Mouse (Mus musculus): ENCODE measurements at regions not wholly inside any gene's neighbourhood (a gene's known extent, or its start where the extent isn't known, plus 50 kb on each side); places are given as distances from the start of the nearest gene placed in this dataset.

- ATAC-seq (replicated peaks; ENCODE audit: insufficient number of reproducible peaks, low FRiP score, low TSS enrichment), result no peak
- Histone ChIP-seq H3K36me3 (ENCODE audit: control insufficient read depth, insufficient read depth, low read length) (no peaks in the 10 kb centered on the region), H3K27ac (ENCODE audit: low read depth, low read length) (no peak overlapping the region)
Observed at GRCm38 (mm10) chr12:99625094-99625493, 61.7 kb upstream of the Foxn3 start.

GRCm38 (mm10) chr12:99622238-99622637, 58.9 kb upstream of the Foxn3 start:
- H3K36me3 ChIP-seq (ENCODE audit: control insufficient read depth, insufficient read depth, low read length), result no peaks in the 10 kb centered on the region
- no peak for ATAC-seq (replicated peaks; ENCODE audit: insufficient number of reproducible peaks, low FRiP score, low TSS enrichment)

More at GRCm38 (mm10) chr12:99625094-99625493, 61.7 kb upstream of the Foxn3 start:
- Histone ChIP-seq H3K27me3 (ENCODE audit: control insufficient read depth, insufficient read depth, low read length) (no peaks in the 10 kb centered on the region), H3K9ac (ENCODE audit: low read depth, low read length) (no peak overlapping the region), H3K4me2 (no peak overlapping the region), H3K4me3 (ENCODE audit: low read depth, low read length) (no peak overlapping the region), H3K4me1 (ENCODE audit: control insufficient read depth, insufficient read depth, low read length) (peaks cover 2% of the 10 kb centered on the region; the same call in 1 of the 2 replicates), H3K9me3 (replicated peaks; ENCODE audit: control insufficient read depth, low read length) (no peaks in the 10 kb centered on the region)
- 33% methylated on average over 9 of the region's 9 CpGs for WGBS (ENCODE audit: insufficient replicate concordance)

GRCm38 (mm10) chr12:99617241-99617804, 53.9 kb upstream of the Foxn3 start:
- no peak overlapping the region for H3K4me3 ChIP-seq (ENCODE audit: low read depth, low read length)
- WGBS (ENCODE audit: insufficient replicate concordance), result 83% methylated on average over 14 of the region's 14 CpGs
- no peak overlapping the region for H3K9ac ChIP-seq (ENCODE audit: low read depth, low read length)
- ATAC-seq (replicated peaks; ENCODE audit: insufficient number of reproducible peaks, low FRiP score, low TSS enrichment), result no peak
- no peaks in the 10 kb centered on the region for H3K4me1 ChIP-seq (ENCODE audit: control insufficient read depth, insufficient read depth, low read length)
- no peaks in the 10 kb centered on the region for H3K36me3 ChIP-seq (ENCODE audit: control insufficient read depth, insufficient read depth, low read length)
- H3K9me3 ChIP-seq (replicated peaks; ENCODE audit: control insufficient read depth, low read length), result no peaks in the 10 kb centered on the region
- H3K27ac ChIP-seq (ENCODE audit: low read depth, low read length), result no peak overlapping the region
- no peaks in the 10 kb centered on the region for H3K27me3 ChIP-seq (ENCODE audit: control insufficient read depth, insufficient read depth, low read length)
- no peak overlapping the region for H3K4me2 ChIP-seq

More at GRCm38 (mm10) chr12:99622238-99622637, 58.9 kb upstream of the Foxn3 start:
- Histone ChIP-seq H3K9me3 (replicated peaks; ENCODE audit: control insufficient read depth, low read length) (no peaks in the 10 kb centered on the region), H3K27ac (ENCODE audit: low read depth, low read length) (no peak overlapping the region), H3K4me3 (ENCODE audit: low read depth, low read length) (no peak overlapping the region), H3K9ac (ENCODE audit: low read depth, low read length) (no peak overlapping the region), H3K4me1 (ENCODE audit: control insufficient read depth, insufficient read depth, low read length) (no peaks in the 10 kb centered on the region), H3K27me3 (ENCODE audit: control insufficient read depth, insufficient read depth, low read length) (no peaks in the 10 kb centered on the region), H3K4me2 (no peak overlapping the region)
- WGBS (ENCODE audit: insufficient replicate concordance), result 78% methylated on average over 2 of the region's 2 CpGs

- H3K4me3 ChIP-seq (ENCODE audit: low read depth, low read length), result no peak overlapping the region
- no peaks in the 10 kb centered on the region for H3K27me3 ChIP-seq (ENCODE audit: control insufficient read depth, insufficient read depth, low read length)
- no peaks in the 10 kb centered on the region for H3K36me3 ChIP-seq (ENCODE audit: control insufficient read depth, insufficient read depth, low read length)
- ATAC-seq (replicated peaks; ENCODE audit: insufficient number of reproducible peaks, low FRiP score, low TSS enrichment), result no peak
- no peak overlapping the region for H3K27ac ChIP-seq (ENCODE audit: low read depth, low read length)
- H3K9ac ChIP-seq (ENCODE audit: low read depth, low read length), result no peak overlapping the region
- WGBS (ENCODE audit: insufficient replicate concordance), result 70% methylated on average over 6 of the region's 6 CpGs
- no peak overlapping the region for H3K4me2 ChIP-seq
- H3K9me3 ChIP-seq (replicated peaks; ENCODE audit: control insufficient read depth, low read length), result no peaks in the 10 kb centered on the region
- H3K4me1 ChIP-seq (ENCODE audit: control insufficient read depth, insufficient read depth, low read length), result peaks cover 6% of the 10 kb centered on the region; the same call in 1 of the 2 replicates
Observed at GRCm38 (mm10) chr12:99614420-99614819, 51.0 kb upstream of the Foxn3 start.

Data from heart, embryonic 11.5 days (tissue).